Mouse (Mus musculus) brain, embryonic 14.5 days (tissue): Measurements from ENCODE around the gene Ascc1.

ENCODE experiments used
- CTCF ChIP-seq: fragments of 200-500 bp; IDR thresholded peaks from 2 replicates; pipeline ENCODE4 v1.5.1; 2012; ENCODE audit warnings: inconsistent platforms, mild to moderate bottlenecking, moderate library complexity, borderline replicate concordance; ENCODE audit not compliant: insufficient read depth, insufficient read length; ENCODE audit errors: extremely low read depth
- POLR2A ChIP-seq: fragments of 200-500 bp; IDR thresholded peaks from 2 replicates; pipeline ENCODE4 v1.6.1; 2012; ENCODE audit warnings: mild to moderate bottlenecking, inconsistent platforms, borderline replicate concordance; ENCODE audit not compliant: poor library complexity, insufficient read depth, insufficient read length, severe bottlenecking; ENCODE audit errors: extremely low read depth

GRCm38 (mm10) chr10:59967309-59967942 is 35.2 kb upstream of the Ascc1 start:
- TF ChIP-seq POLR2A (no peak), CTCF (no peak)
